Mouse (Mus musculus) forebrain, postnatal 0 days (tissue): ENCODE measurements around the gene Myrf. TPM values are rescaled to one million over a fixed set of nuclear protein-coding genes. Genes with fewer than 3 reads are reported as not detected.

ENCODE experiments used
- ATAC-seq: fragments of 200-750 bp; cut with Nextera tagmentation; 2 replicates; pipeline ENCODE4 v1.8.0; 2017; ENCODE audit warnings: mild to moderate bottlenecking, moderate library complexity
- DNase-seq: peaks from one replicate; pipeline ENCODE4 v3.0.0-alpha.2; 2015
- H3K27ac ChIP-seq: fragments of 300-500 bp; sonication (generic); 2 replicates; pipeline ENCODE4 v1.5.1; 2014; ENCODE audit warnings: low read depth, mild to moderate bottlenecking, antibody characterized with exemption, low read length, moderate library complexity, mixed read lengths
- H3K27me3 ChIP-seq: fragments of 300-500 bp; sonication (generic); 2 replicates; pipeline ENCODE4 v1.6.1; 2014; ENCODE audit warnings: mild to moderate bottlenecking, low read length, mixed read lengths; ENCODE audit not compliant: insufficient read depth
- H3K36me3 ChIP-seq: fragments of 300-500 bp; sonication (generic); 2 replicates; pipeline ENCODE4 v1.6.1; 2014; ENCODE audit warnings: mild to moderate bottlenecking, moderate library complexity; ENCODE audit not compliant: insufficient read depth
- H3K4me1 ChIP-seq: fragments of 300-500 bp; sonication (generic); 2 replicates; pipeline ENCODE4 v1.6.1; 2014; ENCODE audit warnings: antibody characterized with exemption; ENCODE audit not compliant: insufficient read depth
- H3K4me2 ChIP-seq: fragments of 300-500 bp; sonication (generic); 2 replicates; pipeline ENCODE4 v1.6.1; 2014; ENCODE audit warnings: low read depth, mild to moderate bottlenecking, moderate library complexity
- H3K4me3 ChIP-seq: fragments of 300-500 bp; sonication (generic); 2 replicates; pipeline ENCODE4 v1.5.1; 2014; ENCODE audit warnings: low read depth, low read length, mixed read lengths
- H3K9ac ChIP-seq: fragments of 300-500 bp; sonication (generic); 2 replicates; pipeline ENCODE4 v1.6.1; 2014; ENCODE audit warnings: mild to moderate bottlenecking
- H3K9me3 ChIP-seq: fragments of 300-500 bp; sonication (generic); 2 replicates; pipeline ENCODE4 v1.6.1; 2016; ENCODE audit warnings: low read length
- CTCF ChIP-seq: sonication (generic); IDR thresholded peaks from 2 replicates; pipeline ENCODE4 v1.5.1; 2016; ENCODE audit warnings: antibody characterized with exemption, control low read depth, low read depth
- whole genome bisulfite sequencing: fragments of 180-500 bp; shearing (Covaris S2); extraction: QIAGEN DNeasy Blood & Tissue Kit; methylation state at CpG from one replicate; pipeline ENCODE4 v1.1.7; 2014; 5-methylcytosine and 5-hydroxymethylcytosine counted together
- polyA plus RNA-seq: library from polyadenylated mRNA; unstranded; fragments of >200 nt; fragmentation: Nextera tagmentation; extraction: Ambion mirVana; gene quantifications from 2 replicates; pipeline ENCODE4 v1.2.1, GENCODE M21; 2015
- total RNA-seq: library from RNA; depleted of rRNA; stranded (reverse); fragments of >200 nt; gene quantifications from 2 replicates; pipeline ENCODE4 v1.2.3, GENCODE M21; 2014

Gene Myrf
- total and polyA plus RNA-seq, 2 experiments from 2014 or later = 0.47 to 0.81 TPM

DNA sequence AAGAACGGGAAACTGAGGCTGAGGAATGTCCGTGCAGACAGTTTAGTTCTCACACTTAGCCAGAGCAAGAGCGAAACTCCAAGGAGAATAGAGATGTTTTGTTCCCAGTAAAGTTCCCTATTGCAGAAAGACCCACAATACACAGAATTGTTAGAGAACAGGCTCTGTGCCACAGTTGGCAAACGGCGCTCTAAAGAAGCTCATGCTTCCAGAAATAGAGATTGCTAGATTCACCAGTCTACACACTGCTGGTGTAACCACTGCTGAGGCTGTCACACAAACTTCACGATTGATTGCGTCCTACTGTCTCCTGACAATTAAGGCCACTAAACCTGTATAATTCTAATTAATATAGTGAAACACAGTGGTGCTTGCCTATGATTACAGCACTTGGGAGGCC lies 59.3 kb downstream of the Myrf start:
- ATAC-seq = no peak
- Histone ChIP-seq H3K4me3 (no peak overlapping the region), H3K9me3 (no peaks in the 10 kb centered on the region), H3K4me2 (no peak overlapping the region), H3K36me3 (peaks cover 7% of the 10 kb centered on the region), H3K27ac (0 out of 2 replicates have a peak overlapping the region, but pooled peaks have one; percentile 16), H3K9ac (no peak overlapping the region), H3K27me3 (no peaks in the 10 kb centered on the region), H3K4me1 (peaks cover 10% of the 10 kb centered on the region; the same call in 1 of the 2 replicates)
- DNase-seq = peak; percentile 57
- 60% methylated on average over 7 of the region's 7 CpGs for WGBS
- no peak for TF ChIP-seq CTCF

DNA sequence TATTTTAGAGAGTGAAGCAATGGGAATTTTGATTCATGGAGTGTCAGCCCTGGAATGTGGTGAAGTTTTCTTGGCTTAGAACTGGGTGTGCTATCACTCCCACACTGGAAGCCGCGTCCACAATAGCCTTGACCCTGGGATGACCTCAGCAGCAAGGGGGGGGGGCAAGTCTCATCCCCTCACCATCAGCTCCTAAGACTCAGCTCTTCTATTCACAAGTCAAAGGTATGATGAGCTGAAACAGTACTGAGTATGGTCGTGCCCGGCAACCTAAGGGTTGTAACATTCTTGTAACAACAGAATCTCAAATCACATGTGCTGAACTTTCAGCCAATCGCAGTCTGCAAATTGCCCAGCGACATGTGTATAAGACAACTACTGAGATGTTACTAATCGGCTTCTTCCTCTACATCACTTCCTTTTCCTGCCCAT lies 63.6 kb downstream of the Myrf start:
- ATAC-seq = no peak
- Histone ChIP-seq H3K9me3 (no peaks in the 10 kb centered on the region), H3K27me3 (no peaks in the 10 kb centered on the region), H3K4me2 (no peak overlapping the region), H3K9ac (no peak overlapping the region), H3K4me3 (no peak overlapping the region), H3K4me1 (no peaks in the 10 kb centered on the region), H3K36me3 (no peaks in the 10 kb centered on the region), H3K27ac (no peak overlapping the region)
- DNase-seq = no peak
- no peak for TF ChIP-seq CTCF
- 72% methylated on average over 7 of the region's 7 CpGs for WGBS

DNA sequence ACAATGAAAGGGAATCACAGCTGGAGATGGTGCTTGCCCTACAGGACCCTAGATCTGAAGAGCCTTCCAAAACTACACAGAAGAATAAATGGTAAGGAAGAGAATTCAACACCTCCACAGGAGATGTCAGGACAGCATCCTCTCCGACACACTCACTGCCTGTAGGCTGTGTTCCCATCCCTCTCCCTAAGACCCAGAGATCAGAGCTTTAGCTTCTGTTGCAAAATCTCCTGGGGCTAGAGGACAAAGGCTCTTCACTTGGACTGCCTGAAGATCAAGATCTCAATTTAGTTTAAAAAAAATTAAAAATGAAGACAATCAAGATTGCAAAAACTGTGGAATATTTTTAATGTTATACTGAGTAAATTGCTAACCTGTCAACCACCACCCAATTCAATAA lies 64.1 kb downstream of the Myrf start:
- TF ChIP-seq CTCF = no peak
- Histone ChIP-seq H3K4me1 (no peaks in the 10 kb centered on the region), H3K9ac (no peak overlapping the region), H3K9me3 (no peaks in the 10 kb centered on the region), H3K36me3 (no peaks in the 10 kb centered on the region), H3K4me2 (no peak overlapping the region), H3K27ac (no peak overlapping the region), H3K4me3 (no peak overlapping the region), H3K27me3 (no peaks in the 10 kb centered on the region)
- 76% methylated on average over 1 of the region's 1 CpGs for WGBS
- DNase-seq = no peak
- ATAC-seq = no peak

DNA sequence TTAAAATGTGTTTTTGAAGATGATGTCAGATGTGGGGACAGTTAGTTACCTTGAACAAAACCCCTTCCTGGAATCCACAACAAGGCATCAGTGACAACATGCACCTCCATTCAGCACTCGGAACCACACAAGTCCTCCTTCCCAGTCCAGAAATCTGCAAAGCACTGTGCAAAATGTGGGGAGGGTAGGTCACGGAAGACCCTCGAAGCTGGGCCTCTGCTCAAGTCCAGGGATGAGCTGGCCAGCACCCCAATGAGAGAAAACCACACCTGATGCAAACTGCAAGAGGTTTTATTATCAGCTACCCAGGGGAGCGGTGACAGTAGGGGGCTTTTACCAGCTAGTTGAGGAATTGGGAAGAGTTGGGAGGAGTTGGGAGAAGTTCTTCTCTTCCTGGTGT lies 65.6 kb downstream of the Myrf start:
- Histone ChIP-seq H3K36me3 (no peaks in the 10 kb centered on the region), H3K27me3 (no peaks in the 10 kb centered on the region), H3K4me3 (no peak overlapping the region), H3K9ac (no peak overlapping the region), H3K4me2 (no peak overlapping the region), H3K9me3 (no peaks in the 10 kb centered on the region), H3K4me1 (no peaks in the 10 kb centered on the region), H3K27ac (no peak overlapping the region)
- ATAC-seq (no peak), DNase-seq (no peak)
- 81% methylated on average over 4 of the region's 4 CpGs for WGBS
- TF ChIP-seq CTCF = no peak

DNA sequence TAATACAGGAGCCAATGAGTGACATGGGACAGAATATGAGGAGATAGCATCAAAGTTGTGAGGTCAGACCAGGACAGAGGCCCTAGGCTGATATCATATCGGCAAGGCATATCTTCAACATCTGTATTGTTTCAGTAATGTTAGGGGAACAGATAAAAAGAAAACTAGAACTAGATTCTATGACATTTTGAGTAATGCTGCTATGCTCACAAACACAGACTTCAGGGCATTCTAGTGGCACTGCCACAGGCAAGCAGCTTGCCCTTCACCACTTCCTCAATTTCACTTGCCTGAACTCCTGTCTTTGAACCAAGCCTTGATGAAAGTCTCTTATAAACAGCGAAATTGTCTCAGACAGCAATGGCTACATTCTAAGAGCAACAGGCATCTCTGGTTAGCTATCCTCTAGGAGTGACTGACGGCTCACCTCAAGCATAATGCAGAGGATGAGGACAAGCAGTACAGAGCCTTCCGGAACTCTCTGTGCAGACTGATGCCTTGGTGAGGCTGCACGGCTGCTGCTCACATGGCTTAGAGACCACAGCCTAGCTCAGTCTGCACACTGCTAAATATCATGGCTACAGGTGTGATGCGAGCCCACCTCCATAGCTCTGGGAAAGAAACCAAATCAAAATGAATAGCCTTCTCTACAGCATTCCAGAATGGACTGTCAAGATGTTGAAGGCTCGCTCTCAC lies 66.6 kb downstream of the Myrf start:
- H3K4me3 ChIP-seq = no peak overlapping the region
- TF ChIP-seq CTCF = no peak
- H3K27me3 ChIP-seq = no peaks in the 10 kb centered on the region
- no peak overlapping the region for H3K9ac ChIP-seq
- no peak overlapping the region for H3K27ac ChIP-seq
- 92% methylated on average over 7 of the region's 7 CpGs for WGBS
- no peaks in the 10 kb centered on the region for H3K4me1 ChIP-seq
- H3K9me3 ChIP-seq = no peaks in the 10 kb centered on the region
- H3K36me3 ChIP-seq = no peaks in the 10 kb centered on the region
- H3K4me2 ChIP-seq = no peak overlapping the region
- ATAC-seq (no peak), DNase-seq (no peak)

DNA sequence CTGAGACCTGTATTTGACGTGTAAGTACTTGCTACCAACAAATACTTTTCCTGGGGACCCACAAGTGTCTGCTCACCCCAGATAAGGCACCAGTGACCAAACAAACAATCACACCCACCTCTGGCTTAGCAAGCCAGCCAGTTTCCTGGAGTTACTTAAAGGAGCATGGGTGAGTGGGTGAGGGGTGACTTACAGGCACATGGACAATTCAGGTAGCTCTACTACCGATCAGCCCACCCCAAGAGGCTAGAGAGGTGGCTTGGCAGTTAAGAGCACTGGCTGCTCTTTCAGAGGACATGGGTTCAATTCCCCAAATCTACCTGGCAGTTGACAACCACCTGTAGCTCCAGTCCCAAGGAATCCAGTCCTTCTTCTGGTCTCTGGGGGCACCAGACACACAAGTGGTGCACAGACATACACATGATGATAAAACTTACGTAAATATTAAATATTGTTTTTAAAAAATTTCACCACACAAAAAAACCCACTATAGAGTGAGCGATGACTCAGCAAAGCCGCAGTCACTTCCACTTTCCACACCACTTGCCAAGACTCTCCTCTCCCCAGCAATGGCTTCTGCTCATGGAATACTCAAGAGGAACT lies 67.3 kb downstream of the Myrf start:
- Histone ChIP-seq H3K9ac (no peak overlapping the region), H3K4me2 (no peak overlapping the region), H3K4me1 (no peaks in the 10 kb centered on the region), H3K27ac (no peak overlapping the region), H3K36me3 (no peaks in the 10 kb centered on the region), H3K27me3 (no peaks in the 10 kb centered on the region), H3K9me3 (no peaks in the 10 kb centered on the region), H3K4me3 (no peak overlapping the region)
- ATAC-seq = no peak
- no peak for DNase-seq
- no peak for TF ChIP-seq CTCF
- WGBS = 88% methylated on average over 5 of the region's 5 CpGs

DNA sequence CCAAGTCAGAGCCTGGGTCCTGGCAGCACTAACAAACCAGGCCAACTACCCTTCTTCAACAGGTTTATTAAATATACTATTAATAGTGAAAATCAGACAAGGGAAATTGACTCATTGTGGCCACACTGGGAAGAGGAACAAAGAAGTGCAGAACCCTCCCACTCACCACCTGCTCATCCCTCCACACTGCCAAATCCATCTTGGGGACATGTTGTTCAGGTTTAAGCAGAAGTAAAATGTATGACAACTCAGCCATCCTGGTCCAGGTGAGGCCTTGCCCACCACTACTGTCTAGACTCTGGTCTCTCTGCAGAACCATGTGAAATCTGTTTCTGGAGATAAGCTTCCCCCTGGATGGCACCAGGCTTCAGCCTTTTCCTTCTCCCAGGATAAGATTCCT lies 68.7 kb downstream of the Myrf start:
- Histone ChIP-seq H3K4me2 (no peak overlapping the region), H3K36me3 (no peaks in the 10 kb centered on the region), H3K4me1 (no peaks in the 10 kb centered on the region), H3K27me3 (no peaks in the 10 kb centered on the region), H3K4me3 (no peak overlapping the region), H3K27ac (no peak overlapping the region), H3K9me3 (no peaks in the 10 kb centered on the region), H3K9ac (no peak overlapping the region)
- no peak for TF ChIP-seq CTCF
- DNase-seq = no peak
- no peak for ATAC-seq
